Mouse (Mus musculus): Measurements from ENCODE around the gene Avil.

Gene Avil

GRCm38 (mm10) chr10:127000529-127000928, at the start of gene Avil:
Gene Avil (plus strand): TSS chr10:127000709.
- DNase-seq: no peak

- DNase-seq: no peak
Measured at GRCm38 (mm10) chr10:126952375-126952774, 48.1 kb upstream of the Avil start.

- no peak for DNase-seq
Measured at GRCm38 (mm10) chr10:126953029-126953471, 47.5 kb upstream of the Avil start.

GRCm38 (mm10) chr10:126956692-126957358, 43.7 kb upstream of the Avil start:
- no peak for DNase-seq

- DNase-seq: no peak
Measured at GRCm38 (mm10) chr10:126957359-126958107, 43.0 kb upstream of the Avil start.

GRCm38 (mm10) chr10:126960496-126960895, 40.0 kb upstream of the Avil start:
- DNase-seq: no peak

GRCm38 (mm10) chr10:126961757-126962156, 38.8 kb upstream of the Avil start:
- DNase-seq: no peak

- DNase-seq: no peak
Measured at GRCm38 (mm10) chr10:126962271-126962965, 38.1 kb upstream of the Avil start.

GRCm38 (mm10) chr10:126962966-126963330, 37.6 kb upstream of the Avil start:
- DNase-seq: no peak

- DNase-seq: no peak
Measured at GRCm38 (mm10) chr10:126963821-126964220, 36.7 kb upstream of the Avil start.

- no peak for DNase-seq
Measured at GRCm38 (mm10) chr10:126971363-126972050, 29.0 kb upstream of the Avil start.

GRCm38 (mm10) chr10:126972051-126972725, 28.3 kb upstream of the Avil start:
- DNase-seq: no peak

GRCm38 (mm10) chr10:126972988-126973387, 27.5 kb upstream of the Avil start:
- no peak for DNase-seq

GRCm38 (mm10) chr10:126975706-126976105, 24.8 kb upstream of the Avil start:
- no peak for DNase-seq

- no peak for DNase-seq
Measured at GRCm38 (mm10) chr10:126977076-126977475, 23.4 kb upstream of the Avil start.

GRCm38 (mm10) chr10:126978277-126978994, 22.1 kb upstream of the Avil start, which contains the start of gene Ctdsp2:
Gene Ctdsp2 (plus strand): TSS chr10:126978717.
- peak; percentile 99 for DNase-seq

GRCm38 (mm10) chr10:126979121-126979635, 21.3 kb upstream of the Avil start:
- peak; percentile 71 for DNase-seq

- DNase-seq: peak; percentile 54
Measured at GRCm38 (mm10) chr10:126979636-126980151, 20.8 kb upstream of the Avil start.

- DNase-seq: peak; percentile 38
Measured at GRCm38 (mm10) chr10:126980221-126980932, 20.1 kb upstream of the Avil start.

- DNase-seq: no peak
Measured at GRCm38 (mm10) chr10:126980933-126981530, 19.5 kb upstream of the Avil start.

Measured in thymus, postnatal 14 days (tissue).